Mouse (Mus musculus) cerebellum, adult (tissue): Measurements from ENCODE around the gene Ago1.

ENCODE experiments used
- ATAC-seq: cut with Nextera tagmentation; 2 replicates; pipeline ENCODE4 v1.9.2; 2017; ENCODE audit warnings: mild to moderate bottlenecking, moderate library complexity, mixed read lengths; ENCODE audit not compliant: insufficient number of reproducible peaks, low FRiP score, low TSS enrichment

The Ago1 gene

DNA sequence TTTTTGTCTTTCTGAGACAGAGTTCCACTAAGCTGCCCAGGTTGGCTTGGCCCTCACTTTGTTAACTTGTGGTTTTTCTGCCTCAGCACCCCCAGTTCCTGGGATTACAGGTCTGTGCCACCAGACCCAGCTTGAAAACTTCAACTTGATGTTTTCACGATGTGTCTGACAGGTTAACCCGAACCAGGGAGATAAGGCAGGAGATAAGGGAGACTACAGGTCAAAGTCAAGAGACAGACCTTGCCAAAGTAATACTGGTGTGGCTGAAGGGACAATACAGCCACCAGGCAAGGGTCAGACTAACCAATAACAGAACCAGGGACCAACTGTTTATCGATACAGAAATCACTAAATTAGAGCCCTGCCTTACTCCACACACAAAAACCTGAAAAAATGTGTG is 11.9 kb upstream of the Ago1 start:
- ATAC-seq: no peak

DNA sequence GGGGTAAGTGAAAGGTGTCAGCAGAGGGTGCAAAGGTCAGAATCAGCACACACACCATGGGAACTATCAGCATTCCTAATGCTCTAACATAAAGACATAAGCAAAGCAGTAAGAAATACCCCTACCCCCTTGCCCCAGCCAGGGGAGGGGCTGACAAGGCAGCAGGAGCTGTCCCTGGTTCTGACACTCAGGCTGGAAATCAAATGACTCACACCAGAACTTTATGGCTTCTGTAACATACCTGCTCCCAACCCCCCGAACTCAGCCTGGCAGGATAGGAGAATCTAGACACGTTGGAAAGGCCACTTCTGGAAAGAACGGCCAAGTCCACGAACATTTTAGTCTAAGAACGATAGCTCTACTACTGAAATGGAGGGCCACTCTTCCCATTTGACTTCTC is 4.6 kb upstream of the Ago1 start:
- no peak for ATAC-seq

DNA sequence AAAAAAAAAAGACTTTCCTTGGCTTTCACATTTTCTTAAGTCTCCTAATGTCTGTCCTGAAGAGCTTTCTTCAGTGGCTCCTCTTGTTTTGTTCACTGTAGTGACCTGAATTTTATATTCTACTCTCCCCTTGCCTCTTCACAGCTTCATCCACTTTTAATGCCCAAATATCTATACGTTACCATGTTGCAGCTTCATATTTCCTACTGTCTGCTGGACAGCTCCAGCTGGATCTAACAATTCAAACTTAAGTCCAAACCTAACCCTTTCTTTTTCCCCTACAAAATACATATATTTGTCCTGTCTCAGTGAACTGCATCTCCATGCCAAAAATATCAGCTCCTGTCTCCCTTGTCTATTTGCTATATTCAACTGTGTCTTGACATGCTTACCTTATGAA is 951 bp upstream of the Ago1 start:
- no peak for ATAC-seq

GRCm38 (mm10) chr4:126468925-126469324 is 542 bp upstream of the Ago1 start:
- no peak for ATAC-seq

GRCm38 (mm10) chr4:126467721-126468284 is 580 bp downstream of the Ago1 start:
- ATAC-seq: peak; percentile 26; the same call in 1 of the 2 replicates

DNA sequence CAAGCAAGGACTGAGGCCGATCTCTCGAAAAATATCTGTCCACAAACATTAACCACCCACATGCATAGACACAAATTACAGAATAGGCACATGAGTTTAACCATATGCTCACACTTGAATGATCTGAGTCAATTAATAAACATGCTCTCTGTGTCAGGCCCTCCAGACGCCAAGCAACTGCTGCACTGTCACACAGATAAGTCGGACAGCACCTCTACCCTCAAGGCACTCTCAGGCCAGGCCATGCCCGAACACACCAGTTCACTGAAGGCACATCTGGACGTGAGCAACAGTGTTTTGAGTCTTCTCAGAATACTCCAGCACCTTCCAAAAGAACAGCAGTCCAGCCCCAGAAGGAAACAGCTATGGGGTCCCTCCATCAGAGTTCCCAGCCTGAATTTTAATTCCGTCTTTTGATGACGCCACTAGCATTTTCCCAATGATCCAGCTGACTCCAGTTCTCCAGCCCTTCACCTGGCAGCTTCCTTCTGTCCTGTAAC is 2.1 kb downstream of the Ago1 start:
- no peak for ATAC-seq

- ATAC-seq: no peak
Measured at GRCm38 (mm10) chr4:126465843-126466242, 2.5 kb downstream of the Ago1 start.

- no peak for ATAC-seq
Measured at GRCm38 (mm10) chr4:126464892-126465235, 3.5 kb downstream of the Ago1 start.

DNA sequence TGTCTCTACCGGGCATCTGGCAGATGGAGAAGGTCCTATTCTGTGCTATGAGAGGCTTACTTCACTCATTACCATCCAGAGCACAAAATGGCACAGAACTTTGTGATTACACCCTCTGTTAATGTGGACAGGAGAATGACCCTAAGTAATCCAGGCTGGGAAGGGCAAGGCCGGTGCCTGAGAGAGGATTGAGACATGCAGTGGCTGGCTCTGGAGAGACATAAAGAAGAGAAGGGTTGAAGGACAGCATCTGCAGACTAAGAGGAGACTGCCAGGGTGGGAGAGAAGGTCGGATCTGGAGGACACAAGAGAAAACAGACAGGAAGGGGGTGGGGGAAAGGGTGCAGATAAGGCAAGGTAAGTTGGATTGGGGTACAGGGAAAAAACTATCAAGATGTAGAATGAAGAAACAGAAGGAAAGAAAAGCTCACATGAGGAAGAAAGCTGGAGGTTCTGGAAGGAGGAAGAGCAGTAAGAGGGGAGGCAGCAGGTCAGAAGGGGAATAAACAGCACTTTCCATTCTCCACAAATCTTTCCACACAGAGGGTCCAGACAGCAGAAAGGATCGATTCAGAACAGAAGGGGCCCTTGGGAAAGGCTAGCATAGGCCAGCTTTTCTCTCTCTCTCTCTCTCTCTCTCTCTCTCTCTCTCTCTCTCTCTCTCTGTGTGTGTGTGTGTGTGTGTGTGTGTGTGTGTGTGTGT is 4.0 kb downstream of the Ago1 start:
- ATAC-seq: no peak

- ATAC-seq: no peak
Measured at GRCm38 (mm10) chr4:126455441-126455840, 12.9 kb downstream of the Ago1 start.

GRCm38 (mm10) chr4:126454547-126455254 is 13.7 kb downstream of the Ago1 start:
- ATAC-seq: no peak

DNA sequence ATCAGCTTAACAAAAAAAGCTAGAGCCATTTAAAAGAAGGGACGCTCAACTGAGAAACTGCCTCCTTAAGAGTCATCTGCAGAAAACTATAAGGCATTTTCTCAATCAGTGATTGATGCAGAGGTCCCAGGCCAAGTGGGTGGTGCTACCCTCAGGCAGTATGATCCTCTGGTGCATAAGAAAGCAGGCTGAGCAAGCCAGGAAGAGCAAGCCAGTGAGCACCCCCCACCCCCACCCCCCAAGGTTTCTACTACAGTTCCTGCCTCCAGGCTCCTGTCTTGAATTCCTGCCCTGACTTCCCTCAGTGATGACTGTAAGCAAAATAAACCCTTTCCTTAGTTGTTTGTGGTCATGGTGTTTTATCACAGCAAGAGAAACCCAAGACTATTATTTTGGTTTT is 18.1 kb downstream of the Ago1 start:
- ATAC-seq: no peak

DNA sequence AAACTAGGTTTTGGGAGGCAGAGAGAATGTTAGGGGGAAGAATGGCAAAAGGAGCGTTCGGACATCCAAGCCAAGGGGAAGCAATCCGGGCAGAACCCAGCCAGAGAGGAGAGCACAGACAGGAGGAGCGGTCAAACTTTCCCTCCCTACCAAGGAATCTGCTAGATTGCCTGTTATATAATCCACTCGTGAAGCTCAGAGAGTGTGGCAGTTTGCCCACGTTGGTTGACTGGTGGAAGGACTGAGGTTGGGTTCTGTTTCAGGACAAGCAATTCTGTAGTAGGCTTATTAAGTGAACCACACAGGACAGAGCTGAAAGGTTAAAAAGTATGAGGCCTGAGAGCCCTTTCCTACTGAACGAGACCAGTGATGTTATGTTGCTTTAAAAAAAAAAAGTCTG is 21.3 kb downstream of the Ago1 start:
- ATAC-seq: no peak

GRCm38 (mm10) chr4:126444528-126444927 is 23.9 kb downstream of the Ago1 start:
- ATAC-seq: no peak

DNA sequence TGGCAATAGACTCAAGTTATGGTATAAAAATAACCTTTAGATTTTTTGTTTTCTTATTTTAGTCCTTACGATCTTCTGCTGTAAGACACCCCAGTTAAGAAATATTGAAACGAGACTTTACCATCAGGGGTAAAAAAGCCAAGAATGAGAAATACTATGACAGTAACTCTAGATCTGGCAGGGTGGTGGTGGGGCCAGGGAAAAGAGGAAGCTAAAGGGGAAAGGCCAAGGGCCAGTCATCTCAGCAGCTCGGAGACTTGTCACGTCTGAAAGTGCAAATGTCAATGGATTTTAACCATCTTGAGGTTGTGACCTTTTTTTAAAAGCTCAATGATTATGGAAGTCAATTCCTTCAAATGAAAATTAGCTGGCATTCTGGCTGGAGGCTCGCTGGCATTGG is 30.1 kb downstream of the Ago1 start:
- no peak for ATAC-seq

DNA sequence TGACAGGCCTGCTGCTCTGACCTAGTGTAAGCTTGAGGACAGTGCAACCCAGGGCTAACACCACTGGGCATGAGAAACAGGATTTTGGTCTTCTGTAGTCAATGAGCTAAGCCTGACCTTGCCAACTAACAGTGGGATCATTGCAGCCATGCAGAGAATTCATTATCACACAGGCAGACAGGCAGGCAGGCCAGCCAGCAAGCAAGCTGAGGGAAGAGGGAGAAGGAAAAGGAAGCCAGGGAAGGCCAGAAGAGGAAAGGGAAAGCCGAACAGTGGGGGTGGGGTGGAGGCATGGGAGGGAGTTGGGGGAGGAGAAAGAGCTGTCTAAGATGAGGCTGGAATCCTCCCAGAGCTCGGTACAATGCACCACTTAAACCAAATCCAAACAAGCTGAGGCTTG is 32.1 kb downstream of the Ago1 start:
- no peak for ATAC-seq

DNA sequence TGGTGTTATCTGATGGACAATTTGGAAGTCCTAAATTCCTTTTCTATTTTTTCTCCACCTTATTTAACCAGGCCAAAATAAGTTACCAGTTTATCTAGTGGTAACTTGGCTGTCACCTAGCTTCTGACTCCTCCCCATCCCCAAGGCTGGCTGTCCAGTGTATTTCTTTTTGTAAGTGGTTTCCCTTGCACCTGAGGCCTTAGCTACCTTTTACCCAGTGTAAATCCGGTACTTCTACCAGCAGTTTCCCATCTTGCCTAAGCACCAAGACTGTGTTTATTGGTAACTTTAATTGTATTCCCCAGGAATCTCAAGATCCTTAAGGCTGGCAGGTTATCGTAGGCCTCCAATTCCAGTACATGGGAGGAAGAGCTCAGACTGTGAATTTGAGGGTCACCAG is 34.3 kb downstream of the Ago1 start:
- ATAC-seq: no peak

DNA sequence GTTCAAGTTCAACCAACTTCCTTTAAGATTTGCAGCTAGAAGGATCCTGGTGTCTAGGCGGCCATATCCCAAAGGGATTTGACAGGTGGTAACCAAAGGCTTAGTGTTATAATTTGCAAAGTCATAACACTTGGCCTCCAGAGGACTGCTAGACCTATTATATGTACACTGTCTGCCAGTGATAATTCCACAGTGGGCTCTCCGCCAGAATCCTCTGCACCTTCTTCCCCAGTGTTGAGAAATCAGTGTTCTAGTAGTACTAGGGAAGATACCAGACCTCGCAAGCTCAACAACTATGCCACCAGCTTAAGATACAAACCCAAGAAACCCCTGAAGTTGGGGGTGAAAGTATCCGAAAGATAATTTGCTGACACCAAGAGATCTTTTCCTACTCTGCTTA is 35.2 kb downstream of the Ago1 start:
- ATAC-seq: no peak

DNA sequence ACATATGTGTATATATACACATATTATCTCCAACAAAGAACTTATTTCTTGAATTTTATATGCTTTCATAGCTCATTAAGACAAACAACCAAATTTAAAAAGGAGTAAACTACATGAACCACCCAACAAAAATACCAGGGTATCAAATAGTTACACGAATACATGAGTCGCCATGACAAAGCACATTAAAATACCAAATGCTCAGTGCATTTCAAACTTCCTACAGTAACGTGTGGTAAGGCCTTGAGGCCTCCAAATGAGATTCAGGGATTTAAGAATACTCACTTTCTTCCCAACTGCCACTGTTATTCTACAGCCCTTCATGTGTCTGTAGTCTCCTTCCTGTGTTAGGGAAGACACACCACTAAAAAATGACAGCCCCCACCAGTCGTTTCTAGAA is 36.6 kb downstream of the Ago1 start:
- no peak for ATAC-seq

DNA sequence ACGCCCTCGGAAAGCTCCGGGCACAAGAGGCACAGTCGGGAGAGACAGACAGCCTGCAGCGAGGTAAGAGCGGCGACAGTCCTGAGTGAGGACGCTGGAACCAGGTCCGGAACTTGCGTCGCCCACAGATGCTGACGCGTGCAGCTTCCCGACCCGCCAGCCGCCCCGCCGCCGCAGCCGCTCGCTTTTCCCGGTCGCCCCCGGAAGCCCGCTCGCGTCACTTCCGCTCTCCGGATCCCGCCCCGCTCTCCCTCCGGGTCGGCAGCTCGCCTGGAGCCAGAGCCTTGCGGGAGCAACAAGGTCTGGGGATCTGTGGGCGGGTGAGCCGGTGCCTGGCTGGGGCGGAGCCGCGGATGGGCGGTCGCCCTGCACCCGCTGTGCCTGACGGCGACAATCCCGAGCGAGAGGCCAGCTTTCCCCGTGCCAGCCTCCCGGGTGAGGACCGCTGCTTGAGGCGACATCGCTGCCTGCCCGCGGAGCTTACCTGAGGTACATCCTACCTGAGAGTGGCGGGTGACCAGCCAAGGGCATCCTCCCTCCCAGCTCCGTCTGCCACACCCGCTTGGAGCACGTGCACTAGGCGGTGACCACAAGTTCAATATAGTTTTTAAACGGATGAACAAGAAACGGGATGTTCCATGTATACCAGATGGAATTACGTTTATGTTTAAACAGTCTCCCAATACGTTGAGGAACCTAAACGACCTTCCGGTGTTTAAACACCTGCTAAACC is 38.9 kb downstream of the Ago1 start, which contains the start of gene Ago3:
Ago3 (minus strand) TSS at position 210 of the 733 bp plus-strand sequence.
- peak; percentile 96 for ATAC-seq
